Mouse (Mus musculus) liver, postnatal 0 days (tissue): Measurements from ENCODE around the gene Ninj2. TPM values are rescaled to one million over a fixed set of nuclear protein-coding genes. Genes with fewer than 3 reads are reported as not detected.

Experiments
- ATAC-seq: fragments of 200-750 bp; cut with Nextera tagmentation; 2 replicates; pipeline ENCODE4 v1.8.0; 2017; ENCODE audit warnings: mild to moderate bottlenecking, moderate library complexity
- DNase-seq: peaks from one replicate; pipeline ENCODE4 v3.0.0-alpha.2; 2016
- H3K27ac ChIP-seq: fragments of 300-500 bp; sonication (generic); 2 replicates; pipeline ENCODE4 v1.5.1; 2014; ENCODE audit warnings: antibody characterized with exemption, moderate library complexity, mild to moderate bottlenecking, low read depth
- H3K27me3 ChIP-seq: fragments of 300-500 bp; sonication (generic); 2 replicates; pipeline ENCODE4 v1.6.1; 2014; ENCODE audit warnings: low read length, control low read depth, mixed read lengths; ENCODE audit not compliant: insufficient read depth
- H3K36me3 ChIP-seq: fragments of 300-500 bp; sonication (generic); replicated peaks from 2 replicates; pipeline ENCODE4 v1.6.1; 2014; ENCODE audit warnings: mild to moderate bottlenecking, control low read depth, low read length, moderate library complexity, mixed read lengths; ENCODE audit not compliant: insufficient read depth
- H3K4me1 ChIP-seq: fragments of 300-500 bp; sonication (generic); 2 replicates; pipeline ENCODE4 v1.6.1; 2014; ENCODE audit warnings: antibody characterized with exemption, mild to moderate bottlenecking, control low read depth; ENCODE audit not compliant: insufficient read depth
- H3K4me2 ChIP-seq: fragments of 300-500 bp; sonication (generic); 2 replicates; pipeline ENCODE4 v1.6.1; 2014; ENCODE audit warnings: low read depth, mild to moderate bottlenecking, low read length, moderate library complexity, mixed read lengths
- H3K4me3 ChIP-seq: fragments of 300-500 bp; sonication (generic); 2 replicates; pipeline ENCODE4 v1.5.1; 2014; ENCODE audit warnings: low read depth, low read length
- H3K9ac ChIP-seq: fragments of 300-500 bp; sonication (generic); replicated peaks from 2 replicates; pipeline ENCODE4 v1.6.1; 2014; ENCODE audit warnings: mild to moderate bottlenecking, moderate library complexity
- H3K9me3 ChIP-seq: fragments of 300-500 bp; sonication (generic); 2 replicates; pipeline ENCODE4 v1.6.1; 2016; ENCODE audit warnings: mild to moderate bottlenecking, control low read depth, low read length, mixed read lengths
- CTCF ChIP-seq: sonication (generic); IDR thresholded peaks from 2 replicates; pipeline ENCODE4 v1.5.1; 2016; ENCODE audit warnings: antibody characterized with exemption, low read depth
- EP300 ChIP-seq: IDR thresholded peaks from 2 replicates; pipeline ENCODE4 v1.6.1; 2016; ENCODE audit warnings: antibody characterized with exemption, low read depth, mild to moderate bottlenecking
- WGBS: fragments of 180-500 bp; shearing (Covaris S2); extraction: QIAGEN DNeasy Blood & Tissue Kit; methylation state at CpG from one replicate; pipeline ENCODE4 v1.1.7; 2014; ENCODE audit not compliant: insufficient replicate concordance; 5-methylcytosine and 5-hydroxymethylcytosine counted together
- polyA plus RNA-seq: library from polyadenylated mRNA; unstranded; fragments of >200 nt; fragmentation: Nextera tagmentation; extraction: Ambion mirVana; gene quantifications from 2 replicates; pipeline ENCODE4 v1.2.1, GENCODE M21; 2015

Ninj2 gene
- polyA plus RNA-seq, 1 experiment from 2014 or later: 0.31 TPM

GRCm38 (mm10) chr6:120225355-120225754 is 132.2 kb downstream of the Ninj2 start:
- Histone ChIP-seq H3K9ac (no peak overlapping the region), H3K4me3 (no peak overlapping the region)

GRCm38 (mm10) chr6:120227068-120227467 is 133.9 kb downstream of the Ninj2 start:
- no peak overlapping the region for H3K4me3 ChIP-seq
- TF ChIP-seq CTCF (no peak), EP300 (no peak)
- no peak overlapping the region for H3K9ac ChIP-seq
- no peak overlapping the region for H3K4me2 ChIP-seq
- H3K27me3 ChIP-seq: 0 out of 2 replicates have a peak, but pooled peaks cover 3% of the 10 kb centered on the region
- ATAC-seq (no peak), DNase-seq (no peak)
- no peaks in the 10 kb centered on the region for H3K9me3 ChIP-seq
- H3K27ac ChIP-seq: no peak overlapping the region
- H3K4me1 ChIP-seq: no peaks in the 10 kb centered on the region
- no peaks in the 10 kb centered on the region for H3K36me3 ChIP-seq
- 72% methylated on average over 7 of the region's 7 CpGs for WGBS

More at GRCm38 (mm10) chr6:120225355-120225754, 132.2 kb downstream of the Ninj2 start:
- no peak for TF ChIP-seq CTCF
- TF ChIP-seq EP300: no peak
- 48% methylated on average over 6 of the region's 6 CpGs for WGBS
- Histone ChIP-seq H3K27ac (no peak overlapping the region), H3K27me3 (no peaks in the 10 kb centered on the region), H3K36me3 (no peaks in the 10 kb centered on the region), H3K9me3 (no peaks in the 10 kb centered on the region), H3K4me2 (no peak overlapping the region), H3K4me1 (no peaks in the 10 kb centered on the region)
- ATAC-seq (no peak), DNase-seq (no peak)

- no peak overlapping the region for H3K4me3 ChIP-seq
- no peak overlapping the region for H3K27ac ChIP-seq
- H3K36me3 ChIP-seq: no peaks in the 10 kb centered on the region
- WGBS: 62% methylated on average over 7 of the region's 7 CpGs
- H3K9me3 ChIP-seq: no peaks in the 10 kb centered on the region
- 0 out of 2 replicates have a peak, but pooled peaks cover 3% of the 10 kb centered on the region for H3K27me3 ChIP-seq
- ATAC-seq (no peak), DNase-seq (no peak)
- H3K4me1 ChIP-seq: no peaks in the 10 kb centered on the region
- H3K9ac ChIP-seq: no peak overlapping the region
- no peak overlapping the region for H3K4me2 ChIP-seq
- no peak for TF ChIP-seq CTCF
- TF ChIP-seq EP300: no peak
Measured at GRCm38 (mm10) chr6:120229806-120230205, 136.7 kb downstream of the Ninj2 start.

GRCm38 (mm10) chr6:120230441-120230840 is 137.3 kb downstream of the Ninj2 start:
- no peak overlapping the region for H3K4me2 ChIP-seq
- no peak overlapping the region for H3K27ac ChIP-seq
- H3K9ac ChIP-seq: no peak overlapping the region
- DNase-seq (no peak), ATAC-seq (no peak)
- no peak for TF ChIP-seq EP300
- TF ChIP-seq CTCF: no peak
- H3K4me1 ChIP-seq: no peaks in the 10 kb centered on the region
- H3K4me3 ChIP-seq: no peak overlapping the region
- 45% methylated on average over 1 of the region's 1 CpGs for whole genome bisulfite sequencing
- no peaks in the 10 kb centered on the region for H3K36me3 ChIP-seq
- no peaks in the 10 kb centered on the region for H3K9me3 ChIP-seq
- H3K27me3 ChIP-seq: 0 out of 2 replicates have a peak, but pooled peaks cover 3% of the 10 kb centered on the region

GRCm38 (mm10) chr6:120232885-120233284 is 139.7 kb downstream of the Ninj2 start:
- Histone ChIP-seq H3K4me2 (no peak overlapping the region), H3K36me3 (no peaks in the 10 kb centered on the region), H3K4me1 (no peaks in the 10 kb centered on the region), H3K27me3 (0 out of 2 replicates have a peak, but pooled peaks cover 3% of the 10 kb centered on the region), H3K9me3 (no peaks in the 10 kb centered on the region), H3K27ac (no peak overlapping the region), H3K9ac (no peak overlapping the region), H3K4me3 (no peak overlapping the region)
- TF ChIP-seq EP300 (no peak), CTCF (no peak)
- no peak for DNase-seq
- ATAC-seq: no peak
- WGBS: 86% methylated on average over 6 of the region's 6 CpGs

GRCm38 (mm10) chr6:120235874-120236273 is 142.7 kb downstream of the Ninj2 start:
- Histone ChIP-seq H3K9ac (no peak overlapping the region), H3K4me1 (no peaks in the 10 kb centered on the region), H3K9me3 (no peaks in the 10 kb centered on the region), H3K27ac (no peak overlapping the region), H3K4me3 (no peak overlapping the region), H3K27me3 (0 out of 2 replicates have a peak, but pooled peaks cover 3% of the 10 kb centered on the region), H3K4me2 (no peak overlapping the region), H3K36me3 (no peaks in the 10 kb centered on the region)
- DNase-seq: no peak
- ATAC-seq: no peak
- 54% methylated on average over 7 of the region's 7 CpGs for WGBS
- TF ChIP-seq CTCF (no peak), EP300 (no peak)
